Mouse (Mus musculus): ENCODE results near the gene Zfp747.

Zfp747 gene

GRCm38 (mm10) chr7:127333240-127333639 lies 42.6 kb downstream of the Zfp747 start:
- no peak for DNase-seq (ENCODE audit: low spot score in 2 of 2)

DNA sequence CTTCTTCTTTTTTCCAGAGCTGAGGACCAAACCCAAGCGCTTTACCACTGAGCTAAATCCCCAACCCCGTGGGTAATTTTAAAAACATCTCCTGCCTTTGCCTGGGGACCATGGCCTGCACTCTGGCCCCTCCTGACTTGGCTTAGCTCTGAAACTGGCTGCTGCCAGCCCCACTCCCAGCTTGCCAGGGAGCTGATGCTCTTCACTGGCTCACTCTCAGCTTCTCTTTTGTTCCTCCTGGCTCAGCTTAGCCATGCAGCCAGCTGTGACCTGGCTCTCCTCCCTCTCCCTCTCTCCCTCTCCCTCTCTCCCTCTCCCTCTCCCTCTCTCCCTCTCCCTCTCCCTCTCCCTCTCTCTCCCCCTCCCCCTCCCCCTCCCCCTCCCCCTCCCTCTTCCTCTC lies 49.2 kb downstream of the Zfp747 start:
- peak in 1 of 2 experiments; percentile 16 for DNase-seq (ENCODE audit: low spot score in 2 of 2)

GRCm38 (mm10) chr7:127325550-127325949 lies 50.3 kb downstream of the Zfp747 start:
- no peak for DNase-seq (ENCODE audit: low spot score in 2 of 2)

DNA sequence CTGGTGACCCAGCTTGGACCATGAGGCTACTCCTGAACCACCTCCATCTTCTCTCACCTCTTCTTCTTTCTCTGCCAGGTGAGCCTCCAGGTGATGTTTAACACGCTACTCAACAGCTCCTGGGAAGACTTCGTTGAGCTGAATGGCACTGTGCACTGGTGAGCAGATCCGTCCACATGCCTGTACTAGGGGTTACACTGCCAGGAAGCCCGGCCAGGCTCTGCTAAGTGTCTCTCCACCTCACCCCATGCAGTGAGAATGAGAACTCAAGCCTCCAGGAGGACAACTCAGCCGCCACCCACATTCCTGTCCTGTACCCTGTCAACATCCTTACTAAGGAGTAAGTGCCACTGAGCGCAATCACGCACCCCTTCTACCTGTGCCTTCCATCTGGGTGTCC lies 50.9 kb downstream of the Zfp747 start:
- no peak for DNase-seq (ENCODE audit: low spot score in 2 of 2)
